Mouse (Mus musculus): ENCODE results near the gene Pdxp.

DNA sequence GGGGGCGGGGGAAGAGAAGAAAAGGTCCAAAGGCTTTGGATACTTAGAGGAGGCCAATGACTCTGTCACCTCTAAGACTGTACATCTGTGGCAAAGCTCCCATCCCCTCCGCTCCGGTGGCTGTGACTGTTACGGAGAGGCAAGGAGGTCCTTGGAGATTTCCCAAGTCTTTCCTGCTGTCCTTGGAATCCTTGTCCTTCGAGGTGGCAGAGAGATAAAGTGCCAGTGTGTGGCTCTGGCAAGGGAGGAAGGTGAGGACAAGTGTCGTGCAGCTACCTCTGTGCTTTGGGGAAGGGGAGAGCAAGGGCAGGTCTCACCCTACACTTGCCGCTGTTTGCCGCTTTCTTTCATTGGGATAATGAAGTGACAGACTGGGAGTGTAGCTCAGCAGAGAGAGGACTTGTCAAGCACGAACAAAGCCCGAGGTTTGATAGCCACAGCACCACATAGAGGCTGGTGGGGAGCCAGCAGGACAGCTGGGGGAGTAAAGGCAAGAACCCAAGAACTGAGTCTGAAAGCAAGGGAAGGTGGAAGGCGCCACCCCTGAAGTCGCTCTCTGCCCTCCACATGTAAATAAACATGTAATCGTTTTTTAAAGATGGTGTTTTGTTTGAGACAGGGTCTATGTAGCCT lies 39.8 kb upstream of the Pdxp start:
- no peak for TF ChIP-seq EP300 (optimal IDR thresholded peaks at IDR 0.05)
- peak; percentile 26 for TF ChIP-seq CTCF (IDR thresholded peaks at IDR 0.05; ENCODE audit: low read depth)
